In the genomic region with DNA sequence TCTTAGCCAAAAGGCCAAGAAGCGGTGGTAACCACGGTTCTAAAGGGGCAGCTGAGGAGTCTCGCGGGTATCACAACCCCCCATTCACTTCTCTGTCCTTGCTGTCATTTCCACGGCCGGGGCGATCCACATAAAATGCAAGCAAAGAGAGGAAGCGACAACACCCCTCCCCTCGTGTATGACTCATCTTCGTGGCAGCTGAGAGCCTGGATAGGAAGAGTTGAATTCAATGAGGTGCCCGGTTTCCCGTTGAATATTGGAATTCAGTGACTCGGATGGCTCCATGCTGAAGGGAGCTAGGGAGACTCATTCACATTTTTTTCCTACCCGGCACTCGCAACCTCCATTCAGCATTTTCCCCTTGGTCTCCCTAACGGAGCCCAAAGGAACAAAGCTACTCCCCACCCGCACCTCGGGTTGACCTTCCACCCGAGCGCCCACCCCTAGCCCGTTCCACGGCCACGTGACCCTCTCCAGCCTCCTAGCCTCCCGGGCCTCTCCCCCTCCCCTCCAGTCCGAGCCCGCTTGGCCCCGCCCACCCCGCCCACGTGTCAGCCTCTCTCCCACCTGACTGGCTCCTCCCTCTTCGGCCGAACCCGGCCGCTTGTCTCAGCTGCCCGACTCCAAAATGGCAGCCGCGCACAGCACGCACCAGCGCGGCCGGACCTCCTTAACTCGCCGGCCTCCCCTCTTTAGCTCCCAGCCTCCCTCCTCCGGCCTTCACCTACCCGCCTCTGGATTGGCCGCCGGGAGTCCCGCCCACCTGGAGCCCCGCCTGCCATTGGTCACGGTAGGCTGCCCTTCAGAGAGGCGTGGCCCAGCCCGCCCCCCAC, we compare ENCODE assay signal across 8 mouse cellular contexts. TPM values are rescaled to one million over a fixed set of nuclear protein-coding genes. Genes with fewer than 3 reads are reported as not detected.
DNase-seq lines count a peak whose midpoint lies in the region; ATAC-seq lines count a peak whose summit lies in the region.

No protein-coding gene starts in this region.

- peak; percentile 98 for DNase-seq in ES-CJ7 (ENCODE audit: low read depth, low spot score)
- peak; percentile 98 for DNase-seq in cerebellum, adult 11 months
- peak; percentile 99 for DNase-seq in forebrain, embryonic 14.5 days (ENCODE audit: low spot score)
- peak; percentile 97 to 98 for DNase-seq in heart, postnatal 14 days
- DNase-seq in layer of hippocampus, adult 11-12 months (ENCODE audit: low spot score), result peak; percentile 99
- peak; percentile 98 to 99 for DNase-seq in lung, adult 18-20 months
- peak; percentile 99 for DNase-seq in testis, postnatal 14 days (ENCODE audit: low spot score)

- WGBS in forebrain, embryonic 14.5 days, result 1% methylated on average over 48 of the region's 51 CpGs
- WGBS in neural tube, embryonic 15.5 days, result under 1% methylated on average over 48 of the region's 51 CpGs

- peak overlapping the region; percentile 70 for H3K4me3 ChIP-seq in forebrain, embryonic 14.5 days (ENCODE audit: low read depth, low read length)
- peak overlapping the region; percentile 74 for H3K4me3 ChIP-seq in neural tube, embryonic 15.5 days (replicated peaks)

- peak; percentile 99 for ATAC-seq in forebrain, embryonic 14.5 days
- peak; percentile 97 for ATAC-seq in neural tube, embryonic 15.5 days (ENCODE audit: low FRiP score)

- H3K36me3 ChIP-seq in forebrain, embryonic 14.5 days (ENCODE audit: control insufficient read depth, insufficient read depth, low read length), result no peaks in the 10 kb centered on the region
- H3K36me3 ChIP-seq in neural tube, embryonic 15.5 days, result no peaks in the 10 kb centered on the region

- H3K27ac ChIP-seq in forebrain, embryonic 14.5 days (ENCODE audit: low read depth, low read length), result peak overlapping the region; percentile 86
- peak overlapping the region; percentile 92 for H3K27ac ChIP-seq in neural tube, embryonic 15.5 days (replicated peaks)

- peaks cover 12% of the 10 kb centered on the region; the same call in 1 of the 2 replicates for H3K4me1 ChIP-seq in forebrain, embryonic 14.5 days (ENCODE audit: control insufficient read depth, insufficient read depth, low read length)
- H3K4me1 ChIP-seq in neural tube, embryonic 15.5 days, result peaks cover 33% of the 10 kb centered on the region

- no peaks in the 10 kb centered on the region for H3K27me3 ChIP-seq in forebrain, embryonic 14.5 days (replicated peaks; ENCODE audit: control insufficient read depth, insufficient read depth, low read length)
- H3K27me3 ChIP-seq in neural tube, embryonic 15.5 days (replicated peaks), result no peaks in the 10 kb centered on the region

- H3K9ac ChIP-seq in forebrain, embryonic 14.5 days (ENCODE audit: low read length), result peak overlapping the region; percentile 81
- peak overlapping the region; percentile 90 for H3K9ac ChIP-seq in neural tube, embryonic 15.5 days (replicated peaks)

- peak overlapping the region; percentile 85 for H3K4me2 ChIP-seq in forebrain, embryonic 14.5 days (ENCODE audit: low read length)
- H3K4me2 ChIP-seq in neural tube, embryonic 15.5 days, result peak overlapping the region; percentile 71

- intact Hi-C loops in heart, postnatal 14 days (cut with DNase I), result loop anchor here (5.0 to 10.0 kb wide), 4 partner anchors 35 to 145 kb away; partner anchors contain the start of gene Rhoq

- no peaks in the 10 kb centered on the region for H3K9me3 ChIP-seq in forebrain, embryonic 14.5 days (replicated peaks; ENCODE audit: control insufficient read depth, low read length)
- H3K9me3 ChIP-seq in neural tube, embryonic 15.5 days (replicated peaks), result no peaks in the 10 kb centered on the region

RNA-seq across cellular contexts. Expression of gene Socs5, which starts 0.6 kb away (rescaled TPM):
- polyA plus RNA-seq in forebrain, embryonic 14.5 days (2014; fragmentation: Nextera tagmentation; extraction: Ambion mirVana), result 13.2 and 15.4 TPM in 2 replicates
- 10 to 100 TPM; 30.3 to 32.8 TPM for total RNA-seq in heart, postnatal 14 days (2021)
- 15.6 and 17.7 TPM in 2 replicates for polyA plus RNA-seq in neural tube, embryonic 15.5 days (2015; fragmentation: Nextera tagmentation; extraction: Ambion mirVana)

Comparison
In these comparisons a context has a peak if more than half of its experiments do, and no peak if none do; other contexts are left out.
1. Peak in every context shown above with its lines: DNase-seq, ATAC-seq, H3K4me3 ChIP-seq and H3K27ac ChIP-seq.